Mouse (Mus musculus) intestine, postnatal 0 days (tissue): ENCODE measurements around the gene Topors. TPM values are rescaled to one million over a fixed set of nuclear protein-coding genes. Genes with fewer than 3 reads are reported as not detected.

Experiments
- ATAC-seq: fragments of 200-750 bp; cut with Nextera tagmentation; 2 replicates; pipeline ENCODE4 v1.8.0; 2017; ENCODE audit warnings: mild to moderate bottlenecking, moderate TSS enrichment, moderate library complexity
- H3K27ac ChIP-seq: fragments of 300-500 bp; sonication (generic); 2 replicates; pipeline ENCODE4 v1.5.1; 2014; ENCODE audit warnings: mild to moderate bottlenecking, low read depth, low read length, moderate library complexity
- H3K27me3 ChIP-seq: fragments of 300-500 bp; sonication (generic); replicated peaks from 2 replicates; pipeline ENCODE4 v1.6.1; 2014; ENCODE audit warnings: low read length, mixed read lengths; ENCODE audit not compliant: control insufficient read depth, insufficient read depth
- H3K36me3 ChIP-seq: fragments of 300-500 bp; sonication (generic); 2 replicates; pipeline ENCODE4 v1.6.1; 2014; ENCODE audit warnings: mild to moderate bottlenecking, moderate library complexity; ENCODE audit not compliant: control insufficient read depth, insufficient read depth
- H3K4me1 ChIP-seq: fragments of 300-500 bp; sonication (generic); replicated peaks from 2 replicates; pipeline ENCODE4 v1.6.1; 2014; ENCODE audit warnings: antibody characterized with exemption, low read length, mixed read lengths; ENCODE audit not compliant: control insufficient read depth, insufficient read depth
- H3K4me2 ChIP-seq: fragments of 300-500 bp; sonication (generic); replicated peaks from 2 replicates; pipeline ENCODE4 v1.6.1; 2014; ENCODE audit warnings: low read depth, mild to moderate bottlenecking, moderate library complexity
- H3K4me3 ChIP-seq: fragments of 300-500 bp; sonication (generic); 2 replicates; pipeline ENCODE4 v1.5.1; 2014; ENCODE audit warnings: low read depth, low read length
- H3K9ac ChIP-seq: fragments of 300-500 bp; sonication (generic); 2 replicates; pipeline ENCODE4 v1.6.1; 2014; ENCODE audit warnings: mild to moderate bottlenecking, low read depth, low read length
- H3K9me3 ChIP-seq: fragments of 300-500 bp; sonication (generic); 2 replicates; pipeline ENCODE4 v1.6.1; 2016; ENCODE audit warnings: mixed run types; ENCODE audit not compliant: control insufficient read depth
- CTCF ChIP-seq: sonication (generic); IDR thresholded peaks from 2 replicates; pipeline ENCODE4 v1.5.1; 2016; ENCODE audit warnings: low read depth, mild to moderate bottlenecking, control low read depth, antibody characterized with exemption, moderate library complexity
- WGBS: fragments of 180-500 bp; shearing (Covaris S2); extraction: QIAGEN DNeasy Blood & Tissue Kit; methylation state at CpG from one replicate; pipeline ENCODE4 v1.1.7; 2014; 5-methylcytosine and 5-hydroxymethylcytosine counted together
- polyA plus RNA-seq: library from polyadenylated mRNA; unstranded; fragments of >200 nt; fragmentation: Nextera tagmentation; extraction: Ambion mirVana; gene quantifications from 2 replicates; pipeline ENCODE4 v1.2.1, GENCODE M21; 2015

Topors gene
- polyA plus RNA-seq, 1 experiment from 2014 or later = 18.3 TPM

DNA sequence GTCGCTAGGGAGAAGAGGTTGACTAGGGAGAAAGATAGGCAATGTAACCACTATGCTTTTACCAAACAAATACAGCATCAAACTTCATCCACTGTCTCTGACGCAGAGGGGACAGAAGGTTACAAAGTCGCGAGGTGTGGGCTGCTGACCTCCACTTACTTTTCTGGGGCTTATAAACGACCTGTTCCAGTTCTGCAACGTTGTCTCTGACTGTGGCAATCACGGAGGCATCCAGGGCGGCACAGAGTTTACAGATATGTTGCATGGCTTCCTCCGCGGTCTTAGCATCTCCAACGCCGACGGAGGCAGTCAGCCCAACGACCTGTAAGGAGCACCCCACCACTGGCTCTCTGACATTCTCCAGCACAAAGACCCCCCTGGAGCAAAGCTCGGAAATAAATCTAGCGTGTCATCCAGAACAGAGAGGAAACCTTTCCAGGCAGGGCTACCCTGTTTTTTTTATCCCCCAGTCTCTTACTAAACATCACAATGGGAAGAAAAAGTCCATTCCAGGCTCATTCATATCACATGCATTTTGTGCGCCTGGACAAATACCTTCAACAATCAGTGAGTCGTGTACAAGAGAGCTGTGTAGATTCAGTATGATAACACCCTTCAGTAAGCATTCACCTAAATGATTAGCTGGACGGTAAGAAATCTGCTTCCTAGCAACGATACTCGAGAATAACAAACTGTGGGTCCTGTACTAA, 47.6 kb downstream of the Topors start:
- Histone ChIP-seq H3K9ac (no peak overlapping the region), H3K9me3 (no peaks in the 10 kb centered on the region), H3K4me1 (no peaks in the 10 kb centered on the region), H3K4me3 (no peak overlapping the region), H3K27ac (no peak overlapping the region), H3K27me3 (no peaks in the 10 kb centered on the region), H3K36me3 (peaks cover 61% of the 10 kb centered on the region), H3K4me2 (no peak overlapping the region)
- TF ChIP-seq CTCF = no peak
- WGBS = 53% methylated on average over 21 of the region's 21 CpGs
- ATAC-seq = no peak

DNA sequence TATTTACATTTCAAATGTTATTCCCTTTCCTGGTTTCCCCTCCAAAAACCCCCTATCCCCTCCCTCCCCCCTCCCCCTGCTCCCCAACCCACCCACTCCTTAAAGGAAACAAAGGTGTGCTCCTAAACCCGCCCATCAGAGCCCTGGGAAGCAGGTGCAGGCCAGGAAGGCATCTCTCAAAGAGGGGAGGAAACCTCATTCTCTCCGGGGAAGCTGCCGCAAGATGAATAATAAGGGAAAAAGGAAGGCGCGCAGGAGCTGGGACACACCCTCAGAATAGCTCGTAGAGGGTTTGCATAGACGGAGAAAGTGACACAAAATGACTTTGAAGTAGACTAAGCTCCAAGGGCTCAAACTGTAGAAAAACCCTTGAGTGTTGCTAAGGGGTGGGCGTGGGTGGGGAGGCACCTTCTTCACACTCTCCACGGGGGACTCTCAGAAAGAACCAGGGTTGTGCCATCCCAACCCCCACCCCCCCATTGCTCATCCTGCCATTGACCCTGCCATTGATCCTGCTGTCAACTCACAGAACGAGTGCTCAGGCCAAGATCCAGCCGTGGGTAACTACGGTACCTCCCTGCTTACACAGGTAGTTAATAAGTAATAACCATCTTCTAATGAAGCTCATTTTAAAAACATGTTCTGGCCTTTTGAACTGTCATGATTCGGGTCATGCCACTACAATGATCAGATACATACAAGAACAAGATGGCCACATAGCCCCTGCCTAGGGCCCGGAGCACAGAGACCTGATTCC, 48.5 kb downstream of the Topors start:
- no peak overlapping the region for H3K4me2 ChIP-seq
- peak; percentile 51; the same call in 1 of the 2 replicates for ATAC-seq
- no peak overlapping the region for H3K27ac ChIP-seq
- TF ChIP-seq CTCF = no peak
- no peaks in the 10 kb centered on the region for H3K4me1 ChIP-seq
- H3K27me3 ChIP-seq = no peaks in the 10 kb centered on the region
- no peak overlapping the region for H3K9ac ChIP-seq
- no peak overlapping the region for H3K4me3 ChIP-seq
- 24% methylated on average over 14 of the region's 14 CpGs for WGBS
- H3K9me3 ChIP-seq = no peaks in the 10 kb centered on the region
- peaks cover 62% of the 10 kb centered on the region for H3K36me3 ChIP-seq

DNA sequence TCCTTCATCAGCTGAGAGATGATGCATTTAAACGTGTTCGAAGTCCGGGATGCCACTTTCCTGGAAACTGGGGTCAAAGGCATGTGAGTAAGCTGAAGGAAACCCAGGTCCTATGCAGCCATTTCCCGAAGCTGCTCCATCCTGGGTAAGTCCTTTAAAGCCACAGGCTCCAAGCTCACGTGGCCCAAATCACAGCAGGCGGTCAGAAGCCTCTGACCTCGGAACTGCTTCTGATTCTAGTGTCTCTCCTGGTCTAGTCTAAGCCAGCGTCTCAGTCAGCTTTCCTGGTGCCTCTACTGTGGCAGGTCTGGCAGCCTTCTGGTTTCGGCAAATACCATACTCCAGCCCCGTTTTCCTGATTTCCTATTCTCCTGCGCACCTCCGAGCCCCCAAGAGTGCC, 49.2 kb downstream of the Topors start:
- no peak for ATAC-seq
- Histone ChIP-seq H3K27me3 (no peaks in the 10 kb centered on the region), H3K4me2 (no peak overlapping the region), H3K4me1 (no peaks in the 10 kb centered on the region), H3K9ac (no peak overlapping the region), H3K9me3 (no peaks in the 10 kb centered on the region), H3K36me3 (peaks cover 55% of the 10 kb centered on the region), H3K27ac (no peak overlapping the region), H3K4me3 (no peak overlapping the region)
- TF ChIP-seq CTCF = no peak
- 40% methylated on average over 12 of the region's 12 CpGs for WGBS

DNA sequence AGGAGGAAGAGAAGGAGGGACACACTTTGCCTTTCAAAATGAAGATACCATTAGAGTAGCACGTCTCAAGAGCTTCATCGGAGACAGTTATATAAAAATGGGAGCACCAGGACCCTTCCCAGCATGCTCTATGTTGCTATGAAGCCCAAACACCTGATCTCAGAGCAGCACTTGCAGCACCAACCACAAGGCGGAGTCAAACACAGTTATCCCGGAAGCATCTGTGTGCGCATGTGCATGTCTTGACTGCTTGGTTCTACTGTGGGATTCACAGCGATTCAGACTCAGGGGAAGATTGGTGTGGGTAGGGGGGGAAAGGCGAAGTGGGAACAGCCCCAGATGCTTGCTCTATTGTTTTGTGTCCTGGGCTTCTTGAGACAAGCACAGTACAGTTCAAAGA, 51.3 kb downstream of the Topors start:
- ATAC-seq = no peak
- Histone ChIP-seq H3K4me3 (no peak overlapping the region), H3K27ac (no peak overlapping the region), H3K9me3 (no peaks in the 10 kb centered on the region), H3K36me3 (peaks cover 49% of the 10 kb centered on the region), H3K4me2 (no peak overlapping the region), H3K4me1 (no peaks in the 10 kb centered on the region), H3K27me3 (no peaks in the 10 kb centered on the region), H3K9ac (no peak overlapping the region)
- 73% methylated on average over 7 of the region's 7 CpGs for WGBS
- TF ChIP-seq CTCF = peak; percentile 76

DNA sequence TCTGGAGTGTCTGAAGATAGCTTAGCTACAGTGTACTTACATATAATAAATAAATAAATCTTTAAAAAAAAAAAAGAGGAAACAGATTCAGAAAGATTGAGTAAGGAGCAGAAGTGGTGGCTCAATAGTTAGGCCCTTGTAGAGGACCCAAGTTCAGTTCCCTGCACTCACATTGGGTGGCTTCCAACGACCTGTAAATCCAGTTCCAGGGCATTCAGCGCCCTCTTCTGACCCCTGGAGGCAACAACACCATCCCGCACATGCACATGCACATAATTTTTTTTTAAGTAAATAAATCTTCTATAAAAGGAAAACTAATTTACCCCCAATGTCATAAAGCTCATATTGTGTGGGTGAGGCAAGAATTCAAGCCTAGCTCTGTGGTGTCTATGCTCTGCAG, 51.7 kb downstream of the Topors start:
- no peak for ATAC-seq
- Histone ChIP-seq H3K9me3 (no peaks in the 10 kb centered on the region), H3K4me1 (no peaks in the 10 kb centered on the region), H3K36me3 (peaks cover 48% of the 10 kb centered on the region), H3K4me3 (no peak overlapping the region), H3K27ac (no peak overlapping the region), H3K4me2 (no peak overlapping the region), H3K27me3 (no peaks in the 10 kb centered on the region), H3K9ac (no peak overlapping the region)
- 0 out of 2 replicates have a peak, but pooled peaks have one; percentile 11 for TF ChIP-seq CTCF
- 61% methylated on average over 3 of the region's 3 CpGs for WGBS

DNA sequence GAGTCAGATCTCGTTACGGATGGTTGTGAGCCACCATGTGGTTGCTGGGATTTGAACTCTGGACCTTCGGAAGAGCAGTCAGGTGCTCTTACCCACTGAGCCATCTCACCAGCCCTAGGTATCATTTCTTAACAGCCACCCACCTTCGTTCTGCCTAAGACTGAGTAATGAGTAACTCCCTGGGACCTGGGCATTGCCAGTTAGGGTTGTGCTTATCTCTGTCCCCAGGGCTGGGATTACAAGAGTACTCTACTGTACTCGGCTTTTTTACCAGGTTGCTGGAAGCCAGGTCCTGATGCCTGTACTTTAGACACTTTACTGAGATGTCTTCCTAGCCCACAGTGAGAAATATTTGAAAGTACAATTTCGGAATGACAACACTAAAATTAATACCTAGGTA, 57.5 kb downstream of the Topors start:
- H3K9me3 ChIP-seq = no peaks in the 10 kb centered on the region
- H3K4me3 ChIP-seq = no peak overlapping the region
- peaks cover 57% of the 10 kb centered on the region for H3K36me3 ChIP-seq
- H3K9ac ChIP-seq = no peak overlapping the region
- H3K27me3 ChIP-seq = no peaks in the 10 kb centered on the region
- WGBS = 74% methylated on average over 4 of the region's 6 CpGs
- no peaks in the 10 kb centered on the region for H3K4me1 ChIP-seq
- TF ChIP-seq CTCF = no peak
- no peak overlapping the region for H3K27ac ChIP-seq
- no peak overlapping the region for H3K4me2 ChIP-seq
- no peak for ATAC-seq

Other genes with a start within 250 kb of the Topors start
- 55.6 and 61.3 TPM in 2 replicates for gene Aco1, start 126.8 kb downstream of the Topors start, polyA plus RNA-seq
- 18.0 and 19.3 TPM in 2 replicates for gene Ddx58, start 30.0 kb downstream of the Topors start, polyA plus RNA-seq
- gene Smim27, start 271 bp downstream of the Topors start, polyA plus RNA-seq = 35.4 and 42.9 TPM in 2 replicates
- gene Ndufb6, start 9.6 kb upstream of the Topors start, polyA plus RNA-seq = 370 and 403 TPM in 2 replicates
- gene Tmem215, start 202.3 kb upstream of the Topors start, polyA plus RNA-seq = 1.3 and 1.9 TPM in 2 replicates